Mouse (Mus musculus): Measurements from ENCODE around the gene B3gat1. TPM values are rescaled to one million over a fixed set of nuclear protein-coding genes. Genes with fewer than 3 reads are reported as not detected.

B3gat1 gene
- polyA plus RNA-seq, 1 experiment: 0.04 TPM

DNA sequence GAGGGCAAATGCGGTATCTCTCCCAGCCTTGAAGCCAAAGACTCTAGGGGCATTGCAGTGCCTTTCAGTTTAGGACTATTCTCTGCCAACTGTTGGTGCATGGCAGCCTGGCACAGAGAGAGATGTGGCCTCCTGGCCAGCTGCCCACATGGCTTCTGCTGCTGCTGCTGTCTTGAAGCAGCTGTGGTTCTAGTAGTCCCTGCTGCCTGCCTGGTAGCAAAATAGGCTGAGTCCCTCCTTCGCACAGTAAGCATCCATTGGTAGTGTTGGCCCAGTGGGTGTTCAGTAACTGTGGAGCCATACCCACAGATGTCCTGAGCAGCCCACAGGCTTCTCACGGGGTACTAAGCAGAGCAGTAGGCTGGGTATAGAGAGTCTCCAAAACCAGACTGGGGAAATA lies 9.3 kb downstream of the B3gat1 start:
- no peaks in the 10 kb centered on the region for H3K4me1 ChIP-seq (ENCODE audit: control insufficient read depth, insufficient read depth, low read length)
- no peaks in the 10 kb centered on the region for H3K36me3 ChIP-seq (ENCODE audit: control insufficient read depth, insufficient read depth, low read length)
- H3K27me3 ChIP-seq (ENCODE audit: control insufficient read depth, insufficient read depth, low read length): no peaks in the 10 kb centered on the region
- no peak overlapping the region for H3K4me3 ChIP-seq (ENCODE audit: control insufficient read depth, low read depth, low read length)
- H3K27ac ChIP-seq (ENCODE audit: control insufficient read depth, insufficient read depth, low read depth, low read length): no peak overlapping the region
- no peak for TF ChIP-seq CTCF (IDR thresholded peaks at IDR 0.05; ENCODE audit: control insufficient read depth, insufficient read depth, insufficient replicate concordance, low read depth, low read length)
- no peak for TF ChIP-seq POLR2A (IDR thresholded peaks at IDR 0.05; ENCODE audit: control insufficient read depth, low read depth, low read length)

DNA sequence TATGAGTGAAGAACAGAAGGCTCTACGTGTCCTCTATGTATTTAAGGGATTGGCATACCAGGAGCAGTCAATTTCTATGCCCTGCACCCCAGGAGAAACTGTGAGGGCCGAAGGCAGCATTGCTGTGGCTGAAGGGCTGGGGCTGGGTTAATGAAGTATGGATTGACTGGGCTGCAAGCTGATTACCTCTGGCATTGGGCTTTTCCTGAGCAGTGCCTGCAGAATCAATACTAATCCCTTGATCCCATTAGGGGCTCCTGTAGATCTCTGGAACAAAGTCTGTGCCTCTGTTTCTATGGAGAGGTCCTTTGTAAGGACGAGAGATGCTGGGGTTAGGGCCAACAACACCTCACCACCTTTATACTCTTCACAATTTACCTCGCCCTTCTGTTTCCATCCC lies 13.6 kb downstream of the B3gat1 start:
- no peak for TF ChIP-seq CTCF (IDR thresholded peaks at IDR 0.05; ENCODE audit: control insufficient read depth, insufficient read depth, insufficient replicate concordance, low read depth, low read length)
- TF ChIP-seq POLR2A (IDR thresholded peaks at IDR 0.05; ENCODE audit: control insufficient read depth, low read depth, low read length): no peak

GRCm38 (mm10) chr9:26748893-26749292 lies 15.4 kb downstream of the B3gat1 start:
- no peaks in the 10 kb centered on the region for H3K4me1 ChIP-seq (ENCODE audit: control insufficient read depth, insufficient read depth, low read length)
- H3K27ac ChIP-seq (ENCODE audit: control insufficient read depth, insufficient read depth, low read depth, low read length): no peak overlapping the region
- no peaks in the 10 kb centered on the region for H3K36me3 ChIP-seq (ENCODE audit: control insufficient read depth, insufficient read depth, low read length)
- no peaks in the 10 kb centered on the region for H3K27me3 ChIP-seq (ENCODE audit: control insufficient read depth, insufficient read depth, low read length)
- H3K4me3 ChIP-seq (ENCODE audit: control insufficient read depth, low read depth, low read length): no peak overlapping the region
- TF ChIP-seq POLR2A (IDR thresholded peaks at IDR 0.05; ENCODE audit: control insufficient read depth, low read depth, low read length): no peak
- no peak for TF ChIP-seq CTCF (IDR thresholded peaks at IDR 0.05; ENCODE audit: control insufficient read depth, insufficient read depth, insufficient replicate concordance, low read depth, low read length)

More for the DNA sequence above, 13.6 kb downstream of the B3gat1 start:
- no peaks in the 10 kb centered on the region for H3K36me3 ChIP-seq (ENCODE audit: control insufficient read depth, insufficient read depth, low read length)
- H3K4me3 ChIP-seq (ENCODE audit: control insufficient read depth, low read depth, low read length): no peak overlapping the region
- no peaks in the 10 kb centered on the region for H3K27me3 ChIP-seq (ENCODE audit: control insufficient read depth, insufficient read depth, low read length)
- no peak overlapping the region for H3K27ac ChIP-seq (ENCODE audit: control insufficient read depth, insufficient read depth, low read depth, low read length)
- H3K4me1 ChIP-seq (ENCODE audit: control insufficient read depth, insufficient read depth, low read length): no peaks in the 10 kb centered on the region

GRCm38 (mm10) chr9:26760081-26760480 lies 26.6 kb downstream of the B3gat1 start:
- Histone ChIP-seq H3K4me1 (ENCODE audit: control insufficient read depth, insufficient read depth, low read length) (no peaks in the 10 kb centered on the region), H3K4me3 (ENCODE audit: control insufficient read depth, low read depth, low read length) (no peak overlapping the region), H3K27ac (ENCODE audit: control insufficient read depth, insufficient read depth, low read depth, low read length) (no peak overlapping the region), H3K27me3 (ENCODE audit: control insufficient read depth, insufficient read depth, low read length) (no peaks in the 10 kb centered on the region), H3K36me3 (ENCODE audit: control insufficient read depth, insufficient read depth, low read length) (no peaks in the 10 kb centered on the region)
- TF ChIP-seq CTCF (IDR thresholded peaks at IDR 0.05; ENCODE audit: control insufficient read depth, insufficient read depth, insufficient replicate concordance, low read depth, low read length) (peak; percentile 12; the same call in 1 of the 2 replicates), POLR2A (IDR thresholded peaks at IDR 0.05; ENCODE audit: control insufficient read depth, low read depth, low read length) (no peak)

DNA sequence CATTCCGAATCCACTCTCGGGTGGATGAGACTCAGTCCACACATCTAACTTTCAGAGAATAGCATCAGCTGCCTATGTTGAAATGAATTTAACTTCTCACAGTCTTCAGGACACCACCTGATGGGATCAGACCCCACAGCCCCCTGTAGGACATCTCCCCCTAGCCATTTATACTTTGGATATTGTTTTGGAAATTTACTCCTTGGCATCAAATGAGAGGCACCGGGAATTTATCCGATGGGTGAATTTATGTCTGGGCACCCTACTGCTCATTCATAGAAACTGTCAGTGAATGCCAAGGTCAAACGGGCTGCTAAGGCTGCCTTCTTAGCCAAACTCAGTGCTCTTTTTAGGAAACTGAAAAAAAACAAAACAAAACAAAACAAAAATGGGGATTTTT lies 27.0 kb downstream of the B3gat1 start:
- H3K27me3 ChIP-seq (ENCODE audit: control insufficient read depth, insufficient read depth, low read length): no peaks in the 10 kb centered on the region
- TF ChIP-seq POLR2A (IDR thresholded peaks at IDR 0.05; ENCODE audit: control insufficient read depth, low read depth, low read length) (no peak), CTCF (IDR thresholded peaks at IDR 0.05; ENCODE audit: control insufficient read depth, insufficient read depth, insufficient replicate concordance, low read depth, low read length) (no peak)
- H3K4me3 ChIP-seq (ENCODE audit: control insufficient read depth, low read depth, low read length): no peak overlapping the region
- H3K36me3 ChIP-seq (ENCODE audit: control insufficient read depth, insufficient read depth, low read length): no peaks in the 10 kb centered on the region
- no peaks in the 10 kb centered on the region for H3K4me1 ChIP-seq (ENCODE audit: control insufficient read depth, insufficient read depth, low read length)
- no peak overlapping the region for H3K27ac ChIP-seq (ENCODE audit: control insufficient read depth, insufficient read depth, low read depth, low read length)

DNA sequence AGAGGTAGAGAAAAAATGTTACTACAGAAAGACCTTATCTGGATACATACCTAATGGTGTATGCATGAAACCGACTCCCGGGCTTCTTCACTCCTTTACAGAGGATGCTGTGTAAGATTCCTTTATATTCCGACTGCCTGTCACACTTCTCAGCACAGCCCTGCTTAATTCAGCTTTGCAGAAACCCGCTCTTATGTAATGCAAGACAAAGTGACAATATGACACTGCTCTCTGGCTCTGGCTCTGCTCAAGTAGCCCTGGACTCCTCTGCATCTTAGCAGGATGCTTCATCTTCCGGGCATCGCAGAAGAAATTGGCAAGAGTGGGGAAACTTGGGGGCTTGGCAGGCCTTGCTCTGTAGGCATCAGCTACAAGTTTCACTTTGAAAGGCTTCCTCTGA lies 28.9 kb downstream of the B3gat1 start:
- no peaks in the 10 kb centered on the region for H3K36me3 ChIP-seq (ENCODE audit: control insufficient read depth, insufficient read depth, low read length)
- TF ChIP-seq POLR2A (IDR thresholded peaks at IDR 0.05; ENCODE audit: control insufficient read depth, low read depth, low read length) (no peak), CTCF (IDR thresholded peaks at IDR 0.05; ENCODE audit: control insufficient read depth, insufficient read depth, insufficient replicate concordance, low read depth, low read length) (no peak)

GRCm38 (mm10) chr9:26768181-26768580 lies 34.7 kb downstream of the B3gat1 start:
- H3K27ac ChIP-seq (ENCODE audit: control insufficient read depth, insufficient read depth, low read depth, low read length): no peak overlapping the region
- no peaks in the 10 kb centered on the region for H3K36me3 ChIP-seq (ENCODE audit: control insufficient read depth, insufficient read depth, low read length)
- no peaks in the 10 kb centered on the region for H3K27me3 ChIP-seq (ENCODE audit: control insufficient read depth, insufficient read depth, low read length)
- H3K4me3 ChIP-seq (ENCODE audit: control insufficient read depth, low read depth, low read length): no peak overlapping the region
- TF ChIP-seq CTCF (IDR thresholded peaks at IDR 0.05; ENCODE audit: control insufficient read depth, insufficient read depth, insufficient replicate concordance, low read depth, low read length) (no peak), POLR2A (IDR thresholded peaks at IDR 0.05; ENCODE audit: control insufficient read depth, low read depth, low read length) (no peak)
- no peaks in the 10 kb centered on the region for H3K4me1 ChIP-seq (ENCODE audit: control insufficient read depth, insufficient read depth, low read length)

More for the DNA sequence above, 28.9 kb downstream of the B3gat1 start:
- no peaks in the 10 kb centered on the region for H3K27me3 ChIP-seq (ENCODE audit: control insufficient read depth, insufficient read depth, low read length)
- H3K27ac ChIP-seq (ENCODE audit: control insufficient read depth, insufficient read depth, low read depth, low read length): no peak overlapping the region
- H3K4me1 ChIP-seq (ENCODE audit: control insufficient read depth, insufficient read depth, low read length): no peaks in the 10 kb centered on the region
- no peak overlapping the region for H3K4me3 ChIP-seq (ENCODE audit: control insufficient read depth, low read depth, low read length)

GRCm38 (mm10) chr9:26775700-26776099 lies 42.2 kb downstream of the B3gat1 start:
- TF ChIP-seq POLR2A (IDR thresholded peaks at IDR 0.05; ENCODE audit: control insufficient read depth, low read depth, low read length): no peak
- Histone ChIP-seq H3K27me3 (ENCODE audit: control insufficient read depth, insufficient read depth, low read length) (no peaks in the 10 kb centered on the region), H3K4me3 (ENCODE audit: control insufficient read depth, low read depth, low read length) (no peak overlapping the region), H3K27ac (ENCODE audit: control insufficient read depth, insufficient read depth, low read depth, low read length) (no peak overlapping the region), H3K36me3 (ENCODE audit: control insufficient read depth, insufficient read depth, low read length) (no peaks in the 10 kb centered on the region), H3K4me1 (ENCODE audit: control insufficient read depth, insufficient read depth, low read length) (no peaks in the 10 kb centered on the region)

Data from testis, adult 2 months (tissue).